Mouse (Mus musculus) kidney, adult 11 months (tissue): ENCODE results near the gene Pdxp.

Experiments used
- DNase-seq: peaks from one replicate; pipeline ENCODE4 v3.0.0; 2022

The Pdxp gene

GRCm38 (mm10) chr15:78899740-78900584 is 13.8 kb upstream of the Pdxp start, which contains the start of gene Sh3bp1:
TSS of gene Sh3bp1 (plus strand) at chr15:78899768.
- no peak for DNase-seq

- no peak for DNase-seq
Measured at GRCm38 (mm10) chr15:78900585-78901421, 12.9 kb upstream of the Pdxp start.

GRCm38 (mm10) chr15:78901422-78901789 is 12.3 kb upstream of the Pdxp start:
- no peak for DNase-seq

- DNase-seq = peak; percentile 62
Measured at GRCm38 (mm10) chr15:78903243-78903642, 10.5 kb upstream of the Pdxp start.

GRCm38 (mm10) chr15:78908399-78908798 is 5.3 kb upstream of the Pdxp start:
- no peak for DNase-seq

GRCm38 (mm10) chr15:78908982-78909381 is 4.7 kb upstream of the Pdxp start:
- DNase-seq = no peak

- DNase-seq = no peak
Measured at GRCm38 (mm10) chr15:78912040-78912439, 1.7 kb upstream of the Pdxp start.

GRCm38 (mm10) chr15:78914091-78914822 is 538 bp downstream of the Pdxp start:
- no peak for DNase-seq

- no peak for DNase-seq
Measured at GRCm38 (mm10) chr15:78914823-78915659, 1.3 kb downstream of the Pdxp start.

- peak; percentile 65 for DNase-seq
Measured at GRCm38 (mm10) chr15:78915660-78916017, 1.9 kb downstream of the Pdxp start.

- DNase-seq = no peak
Measured at GRCm38 (mm10) chr15:78916052-78916826, 2.5 kb downstream of the Pdxp start.

- DNase-seq = no peak
Measured at GRCm38 (mm10) chr15:78918126-78918525, 4.4 kb downstream of the Pdxp start.

- no peak for DNase-seq
Measured at GRCm38 (mm10) chr15:78919914-78920313, 6.2 kb downstream of the Pdxp start.

- DNase-seq = no peak
Measured at GRCm38 (mm10) chr15:78922700-78923099, 9.0 kb downstream of the Pdxp start.

GRCm38 (mm10) chr15:78923585-78923984 is 9.9 kb downstream of the Pdxp start:
- DNase-seq = no peak

GRCm38 (mm10) chr15:78925129-78925528 is 11.4 kb downstream of the Pdxp start:
- DNase-seq = peak; percentile 54

- peak; percentile 95 for DNase-seq
Measured at GRCm38 (mm10) chr15:78926021-78926919, 12.6 kb downstream of the Pdxp start, which contains the start of gene Lgals1. TSS of gene Lgals1 (plus strand) at chr15:78926725.

- peak; percentile 33 for DNase-seq
Measured at GRCm38 (mm10) chr15:78927021-78927787, 13.5 kb downstream of the Pdxp start.

- DNase-seq = peak; percentile 74
Measured at GRCm38 (mm10) chr15:78927788-78928457, 14.2 kb downstream of the Pdxp start.
